In genomic region chr2:102899238-102899637, GRCm38 (mm10) we compare ENCODE assay signal across 11 mouse cellular contexts. TPM values are rescaled to one million over a fixed set of nuclear protein-coding genes. Genes with fewer than 3 reads are reported as not detected.
DNase-seq lines count a peak whose midpoint lies in the region; ATAC-seq and TF ChIP-seq lines count a peak whose summit lies in the region.
"Had no signal": no experiment of that assay in that cellular context is flagged by ENCODE, and none has a peak within 500 bp of the region (broad histone marks: within the 10 kb centered on the region; RNA-seq: fewer than 3 reads in every experiment).

No protein-coding gene starts in this region.

- H3K9me3 ChIP-seq in G1E (replicated peaks): no peaks in the 10 kb centered on the region
- no peaks in the 10 kb centered on the region for H3K9me3 ChIP-seq in intestine, embryonic 14.5 days (ENCODE audit: control insufficient read depth, low read length)
- H3K9me3 ChIP-seq: midbrain, embryonic 15.5 days had no signal

- peaks cover 49% of the 10 kb centered on the region for H3K36me3 ChIP-seq in G1E (replicated peaks)
- no peaks in the 10 kb centered on the region for H3K36me3 ChIP-seq in intestine, embryonic 14.5 days (ENCODE audit: control insufficient read depth, insufficient read depth, low read length)
- H3K36me3 ChIP-seq: midbrain, embryonic 15.5 days had no signal

- TF ChIP-seq CTCF in G1E (IDR thresholded peaks at IDR 0.05; ENCODE audit: low read depth, low read length): no peak

- H3K27ac ChIP-seq in intestine, embryonic 14.5 days (ENCODE audit: low read depth): no peak overlapping the region
- H3K27ac ChIP-seq: midbrain, embryonic 15.5 days had no signal

- no peaks in the 10 kb centered on the region for H3K27me3 ChIP-seq in G1E (ENCODE audit: insufficient read depth, low read length)
- H3K27me3 ChIP-seq in intestine, embryonic 14.5 days (replicated peaks; ENCODE audit: control insufficient read depth, insufficient read depth, low read length): peaks cover 12% of the 10 kb centered on the region

- peak overlapping the region; percentile 79 for H3K4me3 ChIP-seq in G1E (ENCODE audit: low read depth, low read length)
- no peak overlapping the region for H3K4me3 ChIP-seq in intestine, embryonic 14.5 days (ENCODE audit: low read depth, low read length)
- H3K4me3 ChIP-seq: midbrain, embryonic 15.5 days had no signal

- H3K4me1 ChIP-seq in G1E (ENCODE audit: insufficient read depth, low read depth, low read length): peaks cover 70% of the 10 kb centered on the region
- peaks cover 7% of the 10 kb centered on the region; the same call in 1 of the 2 replicates for H3K4me1 ChIP-seq in intestine, embryonic 14.5 days (replicated peaks; ENCODE audit: control insufficient read depth, insufficient read depth, low read length)

- no peak for ATAC-seq in G1E (ENCODE audit: extremely low read depth, insufficient number of reproducible peaks, low FRiP score, poor library complexity, severe bottlenecking)
- no peak for ATAC-seq in intestine, embryonic 14.5 days (replicated peaks; ENCODE audit: low FRiP score, low TSS enrichment, low read depth)
- no peak for ATAC-seq in cerebellum, adult (ENCODE audit: insufficient number of reproducible peaks, low FRiP score, low TSS enrichment)
- ATAC-seq: midbrain, embryonic 15.5 days had no signal

- 57% methylated on average over 3 of the region's 3 CpGs for WGBS in intestine, embryonic 14.5 days

- H3K9ac ChIP-seq in intestine, embryonic 14.5 days (ENCODE audit: low read length): no peak overlapping the region
- H3K9ac ChIP-seq: midbrain, embryonic 15.5 days had no signal

- H3K4me2 ChIP-seq in intestine, embryonic 14.5 days (ENCODE audit: low read length): peak overlapping the region; percentile 25; the same call in 1 of the 2 replicates
- H3K4me2 ChIP-seq: midbrain, embryonic 15.5 days had no signal

- DNase-seq in 3T3-L1 (ENCODE audit: low read depth, low spot score): peak; percentile 39
- no peak for DNase-seq in G1E (ENCODE audit: low spot score)
- DNase-seq in intestine, embryonic 14.5 days (ENCODE audit: low spot score): no peak
- peak; percentile 18 for DNase-seq in lung, postnatal 10 days
- DNase-seq in ovary, postnatal 36 days (ENCODE audit: low spot score): no peak
- no peak for DNase-seq in right cerebral cortex, postnatal 36 days (ENCODE audit: low spot score in 2 of 2)
- no peak for DNase-seq in embryo, embryonic 10.5 days (ENCODE audit: low spot score)
- DNase-seq: cerebellum, adult 18-20 months; kidney, postnatal 10 days had no signal

RNA-seq across cellular contexts. Expression of gene Cd44, which starts 2.2 kb away (rescaled TPM):
- total RNA-seq in G1E (2014; fragmentation: Nextera tagmentation) (79.2 and 80.0 TPM in 2 replicates), G1E (2017) (39.8 and 40.7 TPM in 2 replicates)
- polyA plus RNA-seq in G1E (2012): 2.9 and 5.5 TPM in 2 replicates
- 13.7 and 17.1 TPM in 2 replicates for polyA plus RNA-seq in intestine, embryonic 14.5 days (2014; fragmentation: Nextera tagmentation; extraction: Ambion mirVana)

Comparison
In these comparisons a context has a peak if more than half of its experiments do, and no peak if none do; other contexts are left out.
1. DNase-seq: peak in 3T3-L1 (single experiment) and lung, postnatal 10 days (single experiment); none in G1E (single experiment), intestine, embryonic 14.5 days (single experiment), ovary, postnatal 36 days (single experiment), right cerebral cortex, postnatal 36 days (0 of 2) and embryo, embryonic 10.5 days (single experiment).